Mouse (Mus musculus): ENCODE measurements around the gene 4930523C07Rik. TPM values are rescaled to one million over a fixed set of nuclear protein-coding genes. Genes with fewer than 3 reads are reported as not detected.

The 4930523C07Rik gene
- polyA plus RNA-seq, 1 experiment from 2014 or later, result 1.2 TPM

Other genes starting within 250 kb of the 4930523C07Rik start
- 0.04 TPM in 1 of 2 replicates, not detected in the other for gene Tnn, start 109.2 kb downstream of the 4930523C07Rik start, polyA plus RNA-seq (2015; fragmentation: Nextera tagmentation; extraction: Ambion mirVana)
- 181 and 191 TPM in 2 replicates for gene Mrps14, start 150.8 kb downstream of the 4930523C07Rik start, polyA plus RNA-seq (2015; fragmentation: Nextera tagmentation; extraction: Ambion mirVana)
- 276 and 284 TPM in 2 replicates for gene Cacybp, start 168.5 kb downstream of the 4930523C07Rik start, polyA plus RNA-seq (2015; fragmentation: Nextera tagmentation; extraction: Ambion mirVana)

Measured in midbrain, embryonic 13.5 days (tissue).